Mouse (Mus musculus) kidney, postnatal 36 days (tissue): ENCODE data around the gene Mup18.
A peak's percentile ranks its signal among the peaks of the same experiment; 100 is the strongest.
"Not testable (repeated sequence)": the region's sequence is repeated elsewhere in the genome, so short reads cannot be mapped to it uniquely, and the experiment has no call there.

ENCODE experiments used
- DNase-seq, 2 experiments: peaks; one replicate each; pipeline ENCODE4 v3.0.0; 2021 to 2022; ENCODE audit warnings: mixed read lengths in 2 of 2

Gene Mup18

GRCm38 (mm10) chr4:61674036-61674435 lies at the start of gene Mup18:
TSS of gene Mup18 (minus strand) at chr4:61674136.
- DNase-seq = not testable (repeated sequence)

- peak; percentile 49 to 50 for DNase-seq
Observed at GRCm38 (mm10) chr4:61714296-61714695, 40.4 kb upstream of the Mup18 start.
